Mouse (Mus musculus): ENCODE measurements around the gene Fam43a. TPM values are rescaled to one million over a fixed set of nuclear protein-coding genes. Genes with fewer than 3 reads are reported as not detected.

The Fam43a gene
- polyA plus RNA-seq, 1 experiment = 0.17 TPM

DNA sequence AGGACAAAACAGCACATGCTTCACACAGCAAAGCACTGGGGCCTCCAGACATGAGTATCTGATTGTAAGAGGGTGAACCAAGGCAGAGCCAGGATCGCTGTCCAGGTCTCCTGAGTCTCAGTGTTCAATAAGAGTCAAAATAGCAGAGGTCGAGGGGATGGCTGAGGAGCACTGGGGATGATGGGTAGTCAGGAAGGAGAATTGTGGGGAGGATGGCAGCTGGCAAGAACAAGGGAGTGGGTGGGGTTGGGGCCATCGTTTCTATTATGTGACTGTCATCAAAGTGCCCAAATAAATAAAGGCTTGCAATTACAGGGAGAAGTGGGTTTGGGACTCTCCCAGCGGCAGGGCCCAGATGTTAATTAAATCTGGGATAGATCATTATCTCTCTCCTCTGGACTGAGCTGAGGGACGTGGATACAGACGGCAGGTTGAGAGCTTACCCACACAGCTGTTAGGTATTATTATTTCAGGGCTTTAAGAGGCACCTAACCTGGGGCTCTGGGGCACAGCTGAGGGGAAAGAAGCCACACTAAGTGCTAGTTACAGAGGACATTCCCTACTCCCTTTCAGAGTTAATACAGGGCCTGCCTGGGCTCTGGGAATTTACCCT, 15.3 kb downstream of the Fam43a start:
- no peak for TF ChIP-seq GATA1 (IDR thresholded peaks at IDR 0.05; ENCODE audit: low read length)
- no peaks in the 10 kb centered on the region for H3K36me3 ChIP-seq (ENCODE audit: control insufficient read depth)

DNA sequence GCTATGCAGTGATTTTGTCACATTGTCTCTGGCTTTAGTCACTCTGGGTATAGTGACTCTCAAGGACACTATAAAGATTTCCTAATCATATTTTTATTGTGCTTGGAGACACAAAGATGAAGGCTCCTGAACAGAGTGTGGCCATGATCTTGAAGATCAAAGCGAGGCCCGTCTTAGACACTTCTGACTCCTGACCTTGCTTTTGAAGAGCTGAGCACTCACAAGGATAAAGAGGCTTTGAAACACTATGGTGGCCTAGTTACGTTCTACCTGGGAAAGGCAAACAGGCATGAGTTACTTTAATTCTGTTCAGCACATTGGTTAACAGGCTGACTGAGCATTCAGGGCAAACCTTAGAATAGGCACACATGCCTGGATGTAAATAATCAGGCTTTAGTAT, 16.8 kb downstream of the Fam43a start:
- TF ChIP-seq TAL1 (IDR thresholded peaks at IDR 0.05; ENCODE audit: low read length) (no peak), GATA1 (IDR thresholded peaks at IDR 0.05; ENCODE audit: low read length) (no peak)
- no peaks in the 10 kb centered on the region for H3K36me3 ChIP-seq (ENCODE audit: control insufficient read depth)
- H3K9me3 ChIP-seq (ENCODE audit: control insufficient read depth, low read length) = no peaks in the 10 kb centered on the region
- no peaks in the 10 kb centered on the region for H3K27me3 ChIP-seq (ENCODE audit: control insufficient read depth)
- no peaks in the 10 kb centered on the region for H3K4me1 ChIP-seq (ENCODE audit: control insufficient read depth)
- no peak overlapping the region for H3K4me3 ChIP-seq (replicated peaks)

More for the DNA sequence above, 15.3 kb downstream of the Fam43a start:
- H3K27me3 ChIP-seq (ENCODE audit: control insufficient read depth) = no peaks in the 10 kb centered on the region
- no peaks in the 10 kb centered on the region for H3K9me3 ChIP-seq (ENCODE audit: control insufficient read depth, low read length)
- H3K4me3 ChIP-seq (replicated peaks) = no peak overlapping the region
- H3K4me1 ChIP-seq (ENCODE audit: control insufficient read depth) = no peaks in the 10 kb centered on the region

DNA sequence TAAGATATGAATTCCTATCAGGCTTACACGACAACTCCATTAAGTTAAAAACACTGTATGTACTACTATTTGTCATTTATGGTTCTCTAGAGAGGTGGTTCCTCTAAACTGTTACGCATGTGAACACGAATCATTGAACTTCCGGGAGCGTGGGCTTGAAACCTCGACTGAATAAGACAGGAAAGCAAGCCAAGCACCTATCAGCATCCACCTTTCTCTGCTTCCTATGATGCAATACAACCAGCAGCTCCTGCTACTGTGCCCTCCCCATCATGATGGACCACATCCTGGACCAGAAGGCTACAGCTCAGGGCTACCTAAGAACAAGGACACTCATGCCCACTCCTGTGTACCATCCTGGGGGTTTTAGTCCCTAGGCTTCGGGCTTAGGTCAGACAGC, 24.1 kb downstream of the Fam43a start:
- Histone ChIP-seq H3K4me1 (ENCODE audit: control insufficient read depth) (no peaks in the 10 kb centered on the region), H3K36me3 (ENCODE audit: control insufficient read depth) (no peaks in the 10 kb centered on the region), H3K4me3 (replicated peaks) (no peak overlapping the region), H3K9me3 (ENCODE audit: control insufficient read depth, low read length) (no peaks in the 10 kb centered on the region), H3K27me3 (ENCODE audit: control insufficient read depth) (no peaks in the 10 kb centered on the region)
- TF ChIP-seq TAL1 (IDR thresholded peaks at IDR 0.05; ENCODE audit: low read length) = no peak
- no peak for TF ChIP-seq GATA1 (IDR thresholded peaks at IDR 0.05; ENCODE audit: low read length)

DNA sequence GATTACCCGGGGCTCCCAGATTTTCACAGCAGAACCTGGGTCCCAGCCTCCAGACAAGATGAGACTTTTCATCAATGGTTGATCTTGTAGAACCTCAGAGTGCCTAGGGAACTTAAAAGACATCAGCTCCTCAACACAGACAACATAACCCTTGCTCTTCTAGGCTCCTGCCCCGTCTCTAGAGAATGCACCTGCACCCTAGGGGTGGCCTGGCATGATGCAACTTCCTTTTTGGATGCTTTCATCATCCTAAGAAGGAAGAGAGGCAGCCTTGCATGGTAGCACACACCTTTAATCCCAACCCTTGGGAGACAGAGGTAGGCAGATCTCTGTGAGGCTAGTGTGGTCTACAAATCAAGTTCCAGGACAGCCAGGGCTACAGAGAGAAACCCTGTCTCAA, 25.1 kb downstream of the Fam43a start:
- no peaks in the 10 kb centered on the region for H3K9me3 ChIP-seq (ENCODE audit: control insufficient read depth, low read length)
- TF ChIP-seq GATA1 (IDR thresholded peaks at IDR 0.05; ENCODE audit: low read length) (no peak), TAL1 (IDR thresholded peaks at IDR 0.05; ENCODE audit: low read length) (no peak)
- H3K4me1 ChIP-seq (ENCODE audit: control insufficient read depth) = no peaks in the 10 kb centered on the region
- H3K36me3 ChIP-seq (ENCODE audit: control insufficient read depth) = no peaks in the 10 kb centered on the region
- no peak overlapping the region for H3K4me3 ChIP-seq (replicated peaks)
- no peaks in the 10 kb centered on the region for H3K27me3 ChIP-seq (ENCODE audit: control insufficient read depth)

DNA sequence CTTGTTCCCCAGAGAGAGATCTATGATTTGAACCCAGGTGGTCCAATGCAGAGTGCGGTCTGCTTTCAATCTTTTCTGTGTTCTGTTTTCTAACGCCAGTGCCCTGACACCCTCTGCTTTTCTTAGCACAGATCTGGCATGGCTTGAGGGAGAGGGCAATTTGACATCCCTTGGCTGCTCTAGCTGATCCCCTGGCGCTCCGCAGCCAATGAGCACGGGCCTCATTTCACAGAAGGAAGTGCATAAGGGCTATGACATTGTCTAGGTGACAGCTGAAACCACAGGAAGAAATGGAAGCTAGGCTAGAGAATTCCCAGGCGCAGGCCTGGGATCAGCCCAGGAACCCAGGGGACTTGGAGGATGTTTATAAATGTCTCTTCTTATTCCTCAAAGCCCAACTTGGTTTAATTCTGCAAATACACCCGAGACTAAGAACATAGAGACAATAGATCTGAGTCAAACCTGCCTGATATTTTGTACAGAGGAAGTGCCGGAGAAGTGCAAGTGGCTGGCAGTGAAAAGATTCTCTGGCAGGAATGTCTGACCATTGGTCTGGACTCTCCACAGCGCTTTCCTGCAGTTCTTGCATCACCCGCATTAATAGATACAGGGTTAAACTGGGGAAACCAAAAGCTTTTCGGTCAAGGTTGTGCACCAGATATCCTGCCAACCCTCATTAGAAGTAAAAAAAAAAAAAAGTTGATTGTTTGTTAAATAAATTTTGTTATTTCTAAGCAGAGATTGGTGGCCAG, 28.2 kb downstream of the Fam43a start:
- H3K27me3 ChIP-seq (ENCODE audit: control insufficient read depth) = no peaks in the 10 kb centered on the region
- no peaks in the 10 kb centered on the region for H3K36me3 ChIP-seq (ENCODE audit: control insufficient read depth)
- TF ChIP-seq TAL1 (IDR thresholded peaks at IDR 0.05; ENCODE audit: low read length) = no peak
- TF ChIP-seq GATA1 (IDR thresholded peaks at IDR 0.05; ENCODE audit: low read length) = no peak
- H3K4me3 ChIP-seq (replicated peaks) = no peak overlapping the region
- no peaks in the 10 kb centered on the region for H3K9me3 ChIP-seq (ENCODE audit: control insufficient read depth, low read length)
- no peaks in the 10 kb centered on the region for H3K4me1 ChIP-seq (ENCODE audit: control insufficient read depth)

DNA sequence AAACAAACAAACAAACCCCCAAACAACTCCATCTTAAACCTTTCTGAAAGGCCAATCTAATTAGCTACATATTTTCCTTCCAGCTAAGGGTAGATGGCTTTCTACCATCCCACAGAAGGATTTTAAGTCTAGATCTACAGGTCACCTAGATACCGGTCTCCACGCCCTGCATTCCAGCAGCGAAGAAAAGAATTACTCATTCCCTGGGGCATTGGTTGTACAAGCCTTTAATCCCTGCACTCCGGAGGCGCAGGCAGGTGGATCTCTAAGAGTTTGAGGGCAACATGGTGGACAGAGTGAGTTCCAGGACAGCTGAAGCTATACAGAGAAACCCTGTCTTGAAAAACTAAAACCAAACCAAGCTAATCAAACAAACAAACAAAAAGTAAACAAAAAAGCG, 28.9 kb downstream of the Fam43a start:
- Histone ChIP-seq H3K4me1 (ENCODE audit: control insufficient read depth) (no peaks in the 10 kb centered on the region), H3K9me3 (ENCODE audit: control insufficient read depth, low read length) (no peaks in the 10 kb centered on the region), H3K4me3 (replicated peaks) (no peak overlapping the region), H3K36me3 (ENCODE audit: control insufficient read depth) (no peaks in the 10 kb centered on the region), H3K27me3 (ENCODE audit: control insufficient read depth) (no peaks in the 10 kb centered on the region)
- TF ChIP-seq GATA1 (IDR thresholded peaks at IDR 0.05; ENCODE audit: low read length) (no peak), TAL1 (IDR thresholded peaks at IDR 0.05; ENCODE audit: low read length) (no peak)

DNA sequence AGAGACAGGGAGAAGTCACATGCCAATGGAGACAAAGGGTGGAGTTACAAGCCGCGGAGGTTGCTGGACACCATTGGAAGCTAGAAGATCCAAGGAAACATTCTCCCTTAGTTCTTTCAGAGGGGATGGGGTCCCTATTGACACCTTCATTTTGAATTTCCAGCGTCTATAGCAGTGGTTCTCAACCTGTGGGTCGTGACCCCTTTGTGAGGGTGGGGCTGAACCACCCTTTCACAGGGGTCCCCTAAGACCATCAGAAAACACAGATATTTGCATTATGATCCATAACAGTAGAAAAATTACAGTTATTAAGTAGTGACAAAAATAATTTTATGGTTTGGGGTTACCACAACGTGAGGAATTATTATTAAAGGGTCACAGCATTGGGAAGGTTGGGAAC, 30.0 kb downstream of the Fam43a start:
- no peaks in the 10 kb centered on the region for H3K4me1 ChIP-seq (ENCODE audit: control insufficient read depth)
- TF ChIP-seq TAL1 (IDR thresholded peaks at IDR 0.05; ENCODE audit: low read length) = no peak
- H3K9me3 ChIP-seq (ENCODE audit: control insufficient read depth, low read length) = no peaks in the 10 kb centered on the region
- no peaks in the 10 kb centered on the region for H3K27me3 ChIP-seq (ENCODE audit: control insufficient read depth)
- H3K36me3 ChIP-seq (ENCODE audit: control insufficient read depth) = no peaks in the 10 kb centered on the region
- H3K4me3 ChIP-seq (replicated peaks) = no peak overlapping the region

DNA sequence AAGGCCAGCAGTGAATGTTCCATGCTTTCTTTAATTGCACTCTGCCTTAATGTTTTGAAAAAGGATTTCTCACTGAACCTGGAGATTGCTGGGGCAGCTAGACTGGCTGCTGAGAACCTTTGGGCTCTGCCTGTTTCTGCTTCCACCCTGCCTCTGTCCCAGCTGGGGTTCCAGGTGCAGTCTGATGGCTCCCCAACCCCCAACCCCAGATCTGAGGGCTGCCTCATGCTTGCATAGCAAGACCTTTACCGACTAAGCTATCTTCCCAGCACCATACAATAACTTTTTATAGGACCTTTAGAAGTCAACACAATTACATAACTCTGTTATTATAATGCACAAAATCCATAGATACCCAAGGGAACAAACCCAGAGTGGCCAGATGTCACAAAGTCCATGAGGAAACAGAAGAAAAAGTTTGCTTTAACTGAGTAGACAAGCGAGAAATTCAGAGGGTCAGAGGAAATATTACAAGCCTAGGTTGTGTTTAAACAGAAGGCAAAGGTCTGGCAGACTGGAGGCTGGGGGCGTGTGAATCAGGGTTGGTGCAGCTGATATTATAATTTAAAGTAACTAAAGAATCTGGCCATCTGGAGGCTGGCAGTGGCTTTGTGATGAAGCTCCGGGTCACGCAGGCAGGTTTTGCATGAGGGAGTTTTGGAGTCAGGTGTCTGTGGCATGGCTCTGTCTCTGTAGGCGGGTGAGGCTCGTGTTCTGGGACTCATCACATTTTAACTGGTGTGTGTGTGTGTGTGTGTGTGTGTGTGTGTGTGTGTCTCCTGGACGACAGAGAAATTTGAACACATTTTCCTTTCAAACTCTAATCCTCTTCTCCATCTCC, 34.6 kb downstream of the Fam43a start:
- Histone ChIP-seq H3K27me3 (ENCODE audit: control insufficient read depth) (no peaks in the 10 kb centered on the region), H3K36me3 (ENCODE audit: control insufficient read depth) (no peaks in the 10 kb centered on the region), H3K9me3 (ENCODE audit: control insufficient read depth, low read length) (no peaks in the 10 kb centered on the region), H3K4me3 (replicated peaks) (no peak overlapping the region), H3K4me1 (ENCODE audit: control insufficient read depth) (no peaks in the 10 kb centered on the region)
- TF ChIP-seq GATA1 (IDR thresholded peaks at IDR 0.05; ENCODE audit: low read length) = no peak
- no peak for TF ChIP-seq TAL1 (IDR thresholded peaks at IDR 0.05; ENCODE audit: low read length)

DNA sequence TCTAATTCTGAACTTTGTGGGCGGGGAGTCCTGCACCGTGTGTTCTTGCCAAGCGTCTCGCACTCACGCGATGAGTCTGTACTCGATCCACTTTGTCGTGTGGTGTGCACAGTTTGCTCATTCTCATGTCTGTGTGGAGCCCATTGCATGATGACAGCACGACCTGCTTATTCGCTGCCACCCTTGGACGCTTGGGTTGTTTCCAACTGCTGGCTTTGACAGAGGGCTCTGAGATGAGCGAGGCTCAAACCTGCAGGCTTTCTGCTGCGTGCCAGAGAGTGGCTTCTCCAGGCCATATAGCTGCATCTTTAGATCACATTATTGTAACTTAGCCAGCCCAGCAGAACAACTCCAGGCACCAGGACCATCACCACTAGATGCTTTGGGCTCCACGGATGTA, 39.1 kb downstream of the Fam43a start:
- TF ChIP-seq GATA1 (IDR thresholded peaks at IDR 0.05; ENCODE audit: low read length) (no peak), TAL1 (IDR thresholded peaks at IDR 0.05; ENCODE audit: low read length) (no peak)
- H3K9me3 ChIP-seq (ENCODE audit: control insufficient read depth, low read length) = peaks cover 13% of the 10 kb centered on the region; the same call in 1 of the 2 replicates
- H3K4me3 ChIP-seq (replicated peaks) = no peak overlapping the region
- no peaks in the 10 kb centered on the region for H3K27me3 ChIP-seq (ENCODE audit: control insufficient read depth)
- H3K4me1 ChIP-seq (ENCODE audit: control insufficient read depth) = no peaks in the 10 kb centered on the region
- no peaks in the 10 kb centered on the region for H3K36me3 ChIP-seq (ENCODE audit: control insufficient read depth)
